Mouse (Mus musculus) A20 (cell line): ENCODE measurements at regions not wholly inside any gene's neighbourhood (a gene's known extent, or its start where the extent isn't known, plus 50 kb on each side); places are given as distances from the start of the nearest gene placed in this dataset.

Source experiments
- DNase-seq: peaks from one replicate; pipeline ENCODE4 v3.0.0-alpha.2; 2011; ENCODE audit warnings: low read depth, low spot score

- no peak for DNase-seq
These were observed 801.8 kb upstream of the B3galt2 start for GRCm38 (mm10) chr1:142838663-142839062.

DNA sequence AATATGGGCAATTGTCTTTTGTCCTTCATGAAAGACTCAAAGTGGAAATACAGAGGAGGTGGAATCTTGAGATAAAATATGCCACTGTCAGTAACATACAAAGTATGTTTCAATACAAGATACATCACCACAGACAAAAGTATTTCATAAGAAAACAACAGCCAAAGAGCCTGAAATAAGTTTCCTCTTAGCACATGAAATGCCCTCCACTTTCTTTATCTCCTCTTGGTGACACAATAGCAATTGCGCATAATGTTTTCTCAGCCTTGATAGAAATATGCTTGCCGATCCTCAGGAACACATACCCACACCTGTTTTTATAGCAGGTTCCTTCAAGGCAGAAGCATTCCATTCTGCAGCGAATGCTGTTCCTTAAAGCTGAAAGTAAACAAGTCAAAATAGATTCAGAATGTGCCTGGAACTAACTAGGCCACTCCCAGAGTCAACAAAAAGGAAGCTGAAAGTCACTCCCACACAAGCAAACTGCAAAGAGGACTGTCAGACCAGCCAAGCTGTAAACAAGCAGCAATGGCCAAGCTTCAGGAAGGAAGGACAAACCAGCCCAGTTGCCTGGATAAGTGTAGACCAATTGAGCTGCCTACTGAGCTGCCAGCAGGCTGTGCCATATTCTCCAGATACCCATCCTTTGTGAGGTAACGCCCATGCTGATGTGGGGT is 773.3 kb upstream of the B3galt2 start:
- DNase-seq: no peak

GRCm38 (mm10) chr1:142891842-142892241 is 748.6 kb upstream of the B3galt2 start:
- DNase-seq: no peak

- no peak for DNase-seq
These were observed 747.3 kb upstream of the B3galt2 start for GRCm38 (mm10) chr1:142893156-142893555.

- peak; percentile 71 for DNase-seq
These were observed 746.3 kb upstream of the B3galt2 start for GRCm38 (mm10) chr1:142894145-142894544.

GRCm38 (mm10) chr1:142895081-142895480 is 745.4 kb upstream of the B3galt2 start:
- DNase-seq: no peak

DNA sequence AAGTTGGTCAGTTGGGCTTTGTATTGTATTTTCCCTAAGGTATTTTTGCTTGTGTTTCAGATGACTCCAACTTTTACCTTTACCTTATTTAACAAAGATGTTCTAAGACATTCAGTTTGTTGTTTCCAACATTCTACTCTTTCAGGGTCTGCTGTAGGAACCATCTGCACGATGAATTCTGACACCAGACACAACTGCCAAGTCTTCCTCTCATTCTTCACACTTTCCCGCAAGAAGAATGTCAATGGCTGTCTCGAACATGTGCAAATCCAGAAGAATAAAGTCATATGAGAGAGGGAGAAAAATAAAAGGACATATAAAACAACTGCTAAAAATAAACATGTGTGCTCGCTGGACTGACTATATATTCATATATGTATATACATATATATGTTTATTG is 730.6 kb upstream of the B3galt2 start:
- DNase-seq: no peak

- no peak for DNase-seq
These were observed 683.8 kb upstream of the B3galt2 start for GRCm38 (mm10) chr1:142956686-142957085.

DNA sequence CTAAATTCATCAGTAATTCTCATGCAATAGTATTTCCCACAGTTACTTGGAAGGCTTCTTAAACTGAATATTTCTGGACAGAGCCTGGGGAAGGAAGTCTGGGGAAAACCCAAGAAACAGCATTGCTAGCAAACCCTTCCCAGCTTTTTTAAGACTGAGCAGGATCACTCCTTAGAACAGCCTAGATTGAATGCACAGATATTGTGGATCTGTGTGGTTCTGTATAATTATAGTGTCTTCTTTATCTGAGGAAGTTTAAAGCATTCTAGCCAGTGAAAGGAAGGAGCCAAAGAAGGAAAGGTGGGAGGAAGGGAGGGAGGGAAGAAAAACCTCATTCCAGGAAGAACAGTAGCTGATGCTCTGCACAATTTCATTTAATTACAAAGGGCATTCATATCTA is 669.0 kb upstream of the B3galt2 start:
- no peak for DNase-seq

GRCm38 (mm10) chr1:142973387-142973786 is 667.1 kb upstream of the B3galt2 start:
- DNase-seq: no peak

- DNase-seq: no peak
These were observed 657.5 kb upstream of the B3galt2 start for GRCm38 (mm10) chr1:142982994-142983393.

DNA sequence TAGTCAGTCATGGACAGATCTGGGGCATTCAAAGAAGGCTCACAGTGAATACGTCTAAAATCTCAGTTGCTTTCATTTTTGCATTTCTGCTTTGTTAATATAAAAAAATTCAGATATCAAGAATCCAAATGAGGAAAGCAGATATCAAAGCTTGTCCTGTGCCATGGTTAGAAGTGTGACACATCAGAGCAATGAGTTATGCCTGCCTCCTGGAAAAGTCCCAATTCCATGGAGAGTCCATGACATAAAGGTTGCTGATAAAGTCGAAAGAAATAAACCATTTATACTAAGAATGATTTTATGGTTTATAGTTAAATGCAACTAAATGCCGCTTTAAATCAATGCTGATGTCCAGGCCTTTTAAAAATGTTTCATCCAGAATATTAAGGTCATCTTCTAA is 656.8 kb upstream of the B3galt2 start:
- no peak for DNase-seq

GRCm38 (mm10) chr1:142985516-142985915 is 654.9 kb upstream of the B3galt2 start:
- DNase-seq: no peak

- peak; percentile 49 for DNase-seq
These were observed 640.2 kb upstream of the B3galt2 start for GRCm38 (mm10) chr1:143000216-143000615.

- no peak for DNase-seq
These were observed 639.4 kb upstream of the B3galt2 start for GRCm38 (mm10) chr1:143001112-143001511.

GRCm38 (mm10) chr1:143006045-143006444 is 634.4 kb upstream of the B3galt2 start:
- no peak for DNase-seq

DNA sequence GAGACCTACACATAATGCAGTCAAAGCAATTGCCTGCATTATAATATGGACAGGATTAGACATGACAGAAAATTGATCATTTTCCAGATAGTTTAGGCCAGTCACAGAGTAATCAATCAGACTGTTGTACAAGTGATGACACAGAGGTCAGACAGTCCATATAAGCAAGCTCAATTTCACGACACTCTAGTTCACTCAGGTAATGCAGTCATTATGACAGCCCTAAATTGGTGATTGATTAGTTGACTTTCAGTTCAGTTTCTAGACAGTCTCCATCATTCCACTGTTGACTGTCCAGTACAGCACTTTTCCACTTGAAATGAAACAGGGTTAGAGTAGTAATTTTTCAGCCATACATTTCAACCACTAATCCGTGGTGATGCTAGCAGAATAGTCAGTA is 620.5 kb upstream of the B3galt2 start:
- no peak for DNase-seq

DNA sequence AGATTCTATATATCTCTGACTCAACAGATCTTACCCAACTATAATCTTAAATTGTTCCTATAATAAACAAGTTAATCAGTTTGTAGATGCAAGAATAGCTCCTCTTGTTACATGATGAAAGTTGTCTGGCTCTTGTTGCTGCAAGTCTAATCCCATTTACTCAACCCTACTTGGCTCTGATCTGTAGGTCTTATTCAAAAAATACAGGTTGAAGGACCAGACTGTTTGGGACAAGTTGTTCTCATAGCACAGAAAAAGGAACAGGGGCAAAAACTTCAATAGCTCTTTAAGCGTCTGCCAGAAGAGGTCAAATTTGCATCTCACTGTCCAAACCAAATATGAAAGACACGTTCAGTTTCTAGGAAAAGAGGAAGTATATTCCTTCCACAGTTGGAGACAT is 587.3 kb upstream of the B3galt2 start:
- no peak for DNase-seq

- no peak for DNase-seq
These were observed 586.9 kb upstream of the B3galt2 start for GRCm38 (mm10) chr1:143053599-143053998.

DNA sequence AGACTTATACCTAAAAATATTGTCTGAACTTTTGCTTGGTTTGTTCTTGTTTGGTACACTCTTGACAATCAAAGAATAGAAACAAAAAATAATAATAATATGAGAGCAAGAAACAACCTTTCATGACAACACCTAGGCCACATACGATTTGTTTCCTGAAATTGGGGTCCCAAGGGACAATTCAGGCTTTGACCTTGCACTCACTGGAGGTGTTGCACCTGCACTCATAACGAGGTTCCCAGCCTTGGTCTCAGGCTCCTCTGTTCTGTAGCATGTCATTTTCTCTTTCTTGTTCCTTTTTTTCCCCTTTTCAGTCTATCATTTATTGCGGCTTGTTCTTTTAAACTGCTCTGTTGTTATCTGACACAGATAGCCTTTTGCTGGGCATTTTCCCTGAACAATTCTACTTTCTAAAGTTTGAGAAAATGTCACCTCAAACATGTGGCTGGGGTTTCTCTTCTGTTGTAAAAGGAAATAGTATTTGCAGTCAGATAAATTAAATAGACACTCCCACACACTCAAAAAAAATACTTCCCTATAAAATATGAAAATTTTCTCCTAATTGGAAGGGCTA is 585.9 kb upstream of the B3galt2 start:
- peak; percentile 66 for DNase-seq

DNA sequence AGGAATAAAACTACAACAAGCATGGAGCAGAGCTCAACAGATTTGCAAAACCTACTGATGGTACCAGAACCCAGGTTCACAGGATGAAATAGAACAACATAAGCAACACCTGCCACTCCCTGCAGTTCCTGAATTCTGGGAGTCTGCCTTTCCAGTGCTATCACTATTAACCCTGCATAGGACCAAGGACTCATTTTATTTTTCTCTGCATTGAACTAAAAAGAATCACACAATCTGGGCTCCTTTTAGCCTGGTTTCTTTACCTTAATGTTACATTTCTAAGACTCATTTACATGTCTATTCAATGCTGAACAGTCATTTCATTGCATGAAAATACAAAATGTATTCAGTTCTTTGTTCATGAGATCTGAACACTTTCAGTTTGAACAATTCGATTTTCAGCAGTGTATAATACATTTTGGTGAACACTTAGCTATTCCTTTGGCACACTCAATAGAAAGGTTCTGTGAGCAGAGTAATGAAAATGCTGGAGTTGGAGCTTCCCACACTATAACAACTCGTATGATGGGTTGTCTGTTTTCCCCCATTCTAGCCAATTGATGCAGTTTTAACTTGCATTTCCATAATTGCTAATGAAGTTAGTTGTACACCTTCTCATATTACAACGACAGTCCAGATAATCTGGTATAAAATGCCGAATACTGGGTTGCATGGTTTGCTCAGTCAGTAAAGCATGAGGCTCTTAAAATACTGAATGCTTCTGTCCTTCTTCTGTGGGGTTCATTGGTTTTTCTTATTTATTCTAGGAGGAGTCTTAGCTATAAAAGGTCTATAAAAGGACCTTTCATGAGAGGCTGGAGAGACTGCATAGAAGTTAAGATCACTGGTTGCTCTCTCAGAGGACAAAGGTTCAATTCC is 579.5 kb upstream of the B3galt2 start:
- no peak for DNase-seq

DNA sequence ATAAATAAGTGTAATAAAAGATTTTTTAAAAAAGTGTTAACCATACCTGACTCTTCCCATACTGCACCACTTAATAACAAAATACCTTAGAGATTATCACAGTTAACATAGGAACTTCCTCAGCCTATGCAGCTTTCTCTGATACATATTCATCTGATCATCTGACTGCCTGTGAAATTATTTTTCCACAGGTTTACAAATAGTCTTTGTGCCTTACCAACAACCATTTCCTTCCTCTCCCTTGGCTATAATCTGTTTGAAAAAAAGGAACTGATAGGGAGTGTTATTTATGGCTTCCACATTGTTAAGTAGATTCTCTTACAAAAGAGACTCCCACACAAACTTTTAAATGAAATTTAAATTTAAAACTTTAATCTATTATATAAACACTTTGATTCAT is 575.0 kb upstream of the B3galt2 start:
- no peak for DNase-seq
